Mouse (Mus musculus) heart, adult 2 months (tissue): Measurements from ENCODE around the gene Sema5a.

Source experiments
- CTCF ChIP-seq: fragments of 200-600 bp; IDR thresholded peaks from 2 replicates; pipeline ENCODE4 v1.8.1; 2022; ENCODE audit warnings: antibody characterized with exemption, mild to moderate bottlenecking, moderate library complexity
- POLR2A ChIP-seq: fragments of 200-500 bp; IDR thresholded peaks from 2 replicates; pipeline ENCODE4 v1.6.1; 2011; ENCODE audit warnings: mild to moderate bottlenecking, low read depth, low read length, control low read depth; ENCODE audit not compliant: insufficient read depth

DNA sequence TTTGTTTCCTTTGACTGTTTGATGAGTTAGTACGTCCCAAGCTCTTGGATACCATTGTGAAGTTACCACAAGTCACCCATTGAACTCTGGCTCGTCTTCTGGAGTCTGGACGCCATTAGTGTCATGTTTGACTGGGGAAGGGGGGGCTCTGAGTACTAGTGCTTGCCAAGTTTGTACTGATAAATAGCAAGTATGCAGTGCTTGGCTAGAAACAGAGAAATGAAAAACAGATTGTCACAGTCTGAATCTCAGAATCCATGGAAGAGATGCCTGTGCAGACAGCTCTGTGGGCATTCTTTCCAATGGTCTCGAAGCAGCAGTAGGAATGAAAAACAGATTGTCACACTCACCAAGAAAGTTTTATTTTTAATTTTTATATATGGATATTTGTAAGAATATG, 411.4 kb downstream of the Sema5a start:
- TF ChIP-seq POLR2A: no peak
- no peak for TF ChIP-seq CTCF
